Mouse (Mus musculus) embryo, embryonic 10 days (tissue): ENCODE results near the gene Adgrv1.

ENCODE experiments used
- DNase-seq: peaks from one replicate; pipeline ENCODE4 v3.0.0-alpha.2; 2015; ENCODE audit warnings: low spot score

The Adgrv1 gene

GRCm38 (mm10) chr13:81610349-81610748, 22.6 kb downstream of the Adgrv1 start:
- no peak for DNase-seq

GRCm38 (mm10) chr13:81606991-81607390, 26.0 kb downstream of the Adgrv1 start:
- no peak for DNase-seq

DNA sequence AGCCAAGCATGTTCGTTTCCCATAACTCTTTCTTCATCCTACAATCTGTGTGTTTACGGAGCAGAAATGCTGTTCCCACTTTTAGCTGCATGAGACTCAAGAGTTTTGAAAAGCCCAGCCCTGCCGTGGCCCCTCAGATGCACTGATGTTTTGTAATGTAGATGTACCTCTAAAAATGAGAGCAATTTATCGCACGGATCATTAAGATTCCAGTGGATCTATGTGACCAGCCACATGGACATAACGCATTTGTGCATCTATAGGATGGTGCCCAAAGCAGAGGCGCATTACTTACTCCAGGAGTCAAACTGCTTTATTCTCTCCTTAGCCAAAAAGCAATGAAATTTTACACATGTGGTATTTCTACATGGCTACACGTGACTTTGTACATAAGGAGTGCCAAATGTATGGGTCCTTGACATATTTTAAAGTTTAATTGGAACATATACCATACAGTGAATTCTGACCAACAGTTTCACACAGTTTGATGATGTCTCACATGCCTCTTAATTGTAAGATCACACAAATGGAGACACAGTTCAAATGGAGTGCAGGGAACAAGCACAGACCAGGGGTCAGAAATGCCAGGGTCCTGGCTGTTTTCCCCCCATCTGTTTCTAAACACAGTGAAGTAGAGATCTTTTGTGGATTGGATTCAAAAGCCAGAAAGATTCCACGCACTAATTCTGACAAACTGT, 35.9 kb downstream of the Adgrv1 start:
- DNase-seq = peak; percentile 54

- no peak for DNase-seq
Measured at GRCm38 (mm10) chr13:81578692-81579091, 54.3 kb downstream of the Adgrv1 start.

GRCm38 (mm10) chr13:81570241-81570821, 62.6 kb downstream of the Adgrv1 start:
- peak; percentile 79 for DNase-seq

DNA sequence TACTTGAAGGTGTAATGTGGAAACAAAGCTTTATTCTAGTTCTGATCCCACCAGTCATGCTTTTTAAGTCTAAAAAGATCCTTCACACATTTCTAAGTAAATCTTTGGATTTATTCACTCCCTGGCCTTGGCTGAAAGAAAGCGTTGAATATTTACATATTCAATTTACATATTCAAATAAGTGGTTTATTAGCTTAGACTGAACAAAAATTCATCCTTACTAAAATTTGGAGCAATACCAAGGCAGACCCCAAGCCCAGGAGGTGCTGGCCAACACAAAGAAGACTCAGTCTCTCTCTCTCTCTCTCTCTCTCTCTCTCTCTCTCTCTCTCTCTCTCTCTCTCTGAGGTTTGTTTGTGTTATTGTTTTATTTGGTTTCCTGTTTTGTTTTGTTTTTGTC, 82.9 kb downstream of the Adgrv1 start:
- DNase-seq = no peak

GRCm38 (mm10) chr13:81534916-81535315, 98.0 kb downstream of the Adgrv1 start:
- no peak for DNase-seq

GRCm38 (mm10) chr13:81526687-81527086, 106.3 kb downstream of the Adgrv1 start:
- peak; percentile 23 for DNase-seq

- no peak for DNase-seq
Measured at GRCm38 (mm10) chr13:81510142-81510541, 122.8 kb downstream of the Adgrv1 start.

DNA sequence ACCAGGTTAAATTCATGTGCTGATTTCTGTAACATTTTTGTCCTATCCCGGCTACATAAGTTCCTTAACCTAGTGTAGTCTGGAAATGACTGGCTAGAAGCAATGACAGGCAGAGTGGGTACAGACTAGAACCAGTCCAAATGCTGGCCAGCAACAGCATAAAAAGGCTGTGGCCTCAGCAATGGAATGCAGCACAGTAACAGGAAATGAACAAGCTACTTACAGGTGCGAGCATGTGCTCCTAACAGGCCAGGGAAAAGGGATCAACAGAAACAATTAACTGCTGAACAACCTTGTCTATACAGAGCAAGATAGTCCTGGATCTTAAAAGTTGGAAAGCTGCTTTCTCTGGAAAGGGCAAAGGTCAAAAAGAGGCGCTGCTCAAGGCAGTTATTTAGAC, 135.9 kb downstream of the Adgrv1 start:
- no peak for DNase-seq

DNA sequence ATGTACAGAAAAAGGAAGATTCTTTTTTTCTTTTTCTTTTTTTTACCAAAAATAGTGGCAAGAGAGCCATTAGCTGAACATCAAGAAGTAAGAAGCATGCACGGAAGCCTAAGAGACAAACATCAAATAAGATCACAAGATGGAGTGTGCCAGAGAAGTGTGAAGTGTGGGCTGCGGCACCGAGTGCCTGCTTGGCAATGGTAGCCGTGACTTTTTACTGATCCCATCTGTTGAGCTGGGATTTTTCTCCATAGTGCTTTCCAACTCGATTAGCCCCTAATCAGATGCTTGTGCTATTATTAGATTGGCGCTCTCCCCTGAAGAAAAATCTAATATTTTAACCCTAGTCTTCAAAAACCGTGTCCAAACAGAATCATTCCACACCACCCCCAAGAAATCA, 141.0 kb downstream of the Adgrv1 start:
- no peak for DNase-seq

GRCm38 (mm10) chr13:81486980-81487379, 146.0 kb downstream of the Adgrv1 start:
- peak; percentile 27 for DNase-seq

- no peak for DNase-seq
Measured at GRCm38 (mm10) chr13:81473750-81474149, 159.2 kb downstream of the Adgrv1 start.

DNA sequence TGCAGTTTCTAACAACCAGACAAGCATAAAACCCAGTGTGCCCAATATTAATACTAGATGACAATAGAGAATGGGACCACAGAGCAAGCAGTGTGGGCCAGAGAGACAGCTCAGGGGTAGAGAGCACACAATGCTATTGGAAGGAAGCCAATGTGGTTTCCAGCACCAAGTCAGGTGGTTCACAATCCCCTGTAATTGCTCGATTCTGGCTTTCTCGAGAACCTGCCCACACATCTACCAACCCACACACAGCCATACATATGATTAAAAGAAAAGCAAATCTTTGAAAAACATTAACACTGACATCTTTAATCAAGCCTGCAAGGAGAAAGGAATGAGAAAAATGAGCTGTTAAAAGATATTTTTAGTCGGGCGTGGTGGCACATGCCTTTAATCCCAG, 166.3 kb downstream of the Adgrv1 start:
- no peak for DNase-seq

DNA sequence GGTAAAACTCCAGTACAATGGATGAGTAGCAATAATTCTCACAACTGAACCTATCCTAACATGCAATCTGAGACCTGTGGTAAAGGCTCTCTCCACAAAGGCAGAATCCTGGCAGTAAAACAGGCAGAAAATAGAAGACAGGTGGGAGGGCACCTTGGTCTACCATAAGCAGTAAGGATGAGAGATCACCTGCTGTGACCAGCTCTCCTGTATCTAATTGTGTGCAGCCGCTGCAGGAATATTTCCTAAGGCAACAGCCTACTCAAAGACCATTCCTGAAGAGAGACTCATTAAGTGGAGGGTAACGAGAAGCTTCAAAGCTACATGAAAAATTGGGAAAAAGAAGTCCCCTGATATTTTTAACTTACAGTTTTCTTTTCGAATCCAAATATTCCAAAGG, 167.2 kb downstream of the Adgrv1 start:
- DNase-seq = no peak

GRCm38 (mm10) chr13:81449630-81450029, 183.3 kb downstream of the Adgrv1 start:
- no peak for DNase-seq

DNA sequence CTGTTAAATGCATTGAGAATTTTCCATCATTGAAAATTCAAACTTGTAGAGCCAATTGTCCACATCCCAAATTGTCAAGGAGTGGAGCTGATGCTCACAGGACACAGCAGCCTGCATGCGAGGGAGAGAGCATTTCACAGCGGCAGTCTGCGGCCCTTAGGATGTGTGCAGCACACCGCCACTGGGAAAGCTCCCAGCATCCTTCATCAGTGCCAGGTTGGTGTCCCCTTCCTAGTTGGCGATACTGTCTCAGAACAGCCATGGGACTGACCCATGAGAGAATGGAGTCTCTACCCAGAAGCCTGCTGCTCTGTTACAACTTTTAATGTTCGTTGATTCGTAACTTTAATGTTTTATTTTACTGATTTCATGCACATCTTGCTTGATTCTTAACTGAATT, 183.8 kb downstream of the Adgrv1 start:
- DNase-seq = no peak

GRCm38 (mm10) chr13:81441412-81441811, 191.5 kb downstream of the Adgrv1 start:
- DNase-seq = no peak

DNA sequence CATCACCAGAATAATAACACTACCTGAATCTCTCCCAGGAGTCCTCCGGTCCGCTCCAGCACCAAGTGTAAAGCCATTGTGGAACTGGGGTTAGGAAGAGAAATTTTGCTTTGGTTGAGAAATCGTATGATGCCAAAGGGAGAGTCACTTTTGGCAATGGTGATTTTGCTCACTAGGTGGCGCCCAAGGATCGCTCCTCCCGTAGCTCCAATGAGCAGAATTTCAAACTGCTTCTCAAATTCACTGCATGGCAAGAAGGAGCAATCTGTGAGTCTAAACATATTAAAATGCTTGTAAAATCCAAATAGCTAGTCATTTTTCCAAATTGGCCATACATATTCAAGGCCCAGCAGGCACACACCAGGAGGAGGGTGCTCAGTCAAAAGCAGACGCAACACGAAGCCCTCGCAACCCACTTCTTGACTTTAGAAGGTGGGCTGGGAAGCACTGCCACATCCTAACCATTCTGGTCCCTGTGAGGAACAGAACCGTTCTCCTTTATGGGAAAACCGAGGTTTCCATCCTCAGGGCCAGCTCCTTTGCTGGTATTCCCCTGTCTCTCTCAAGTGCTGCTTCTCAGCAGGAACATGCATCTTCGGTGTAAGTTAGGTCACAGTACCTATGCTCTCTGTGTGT, 193.4 kb downstream of the Adgrv1 start:
- peak; percentile 87 for DNase-seq

DNA sequence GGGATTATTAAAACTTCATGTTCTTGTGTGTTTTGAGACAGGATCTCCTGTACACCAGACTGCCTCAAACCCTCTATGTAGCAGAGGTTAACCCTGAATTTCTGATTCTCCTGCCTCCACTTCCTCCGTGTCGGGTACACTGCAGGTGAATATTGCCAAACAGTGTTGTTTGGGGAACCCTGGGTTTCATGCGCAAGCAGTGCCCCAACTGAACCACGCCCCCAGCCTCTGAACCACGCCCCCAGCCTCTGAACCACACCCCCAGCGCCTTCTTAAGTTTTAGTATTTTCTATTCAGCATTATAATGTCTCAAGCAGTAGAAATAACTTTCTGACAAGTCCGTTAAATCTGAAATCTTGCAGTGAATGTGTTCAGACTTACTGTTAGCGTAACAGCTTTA, 195.9 kb downstream of the Adgrv1 start:
- DNase-seq = no peak

- peak; percentile 61 for DNase-seq
Measured at GRCm38 (mm10) chr13:81426896-81427755, 205.8 kb downstream of the Adgrv1 start.

DNA sequence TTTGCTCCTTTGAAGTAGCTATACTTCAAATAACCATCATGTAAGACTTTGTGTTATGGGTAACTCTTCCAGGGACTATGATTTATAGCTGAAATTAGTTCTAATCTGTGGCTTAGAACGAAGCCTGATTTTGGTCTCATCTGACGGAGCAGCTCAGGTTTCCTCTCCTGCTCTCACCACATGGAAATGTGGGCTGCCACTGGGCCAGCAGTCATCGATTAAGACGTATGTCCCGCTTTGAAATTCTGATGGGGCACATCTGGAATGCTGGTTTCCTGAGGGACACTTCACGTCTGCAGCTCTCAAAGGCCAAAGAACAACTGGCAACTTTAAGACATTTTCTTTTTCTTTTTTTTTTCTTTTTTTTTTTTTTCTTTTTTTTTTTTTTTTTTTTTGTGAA, 207.8 kb downstream of the Adgrv1 start:
- DNase-seq = peak; percentile 44

- DNase-seq = no peak
Measured at GRCm38 (mm10) chr13:81424002-81424401, 209.0 kb downstream of the Adgrv1 start.
